Mouse (Mus musculus): ENCODE results near the gene Tlx2. TPM values are rescaled to one million over a fixed set of nuclear protein-coding genes. Genes with fewer than 3 reads are reported as not detected.

Gene Tlx2
- total RNA-seq (2021), result not detected

DNA sequence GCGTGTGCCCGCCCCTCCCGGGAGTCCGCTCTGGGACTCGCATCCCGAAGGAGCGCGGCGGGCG, at the start of gene Tlx2:
TSS of gene Tlx2 (minus strand) at position 47 of the 64 bp plus-strand sequence.
- DNase-seq (ENCODE audit: low spot score in 2 of 2), result no peak
- intact Hi-C loops (cut with DNase I), result loop anchor here (10.0 kb wide), 1 partner anchor 645 kb away; the partner anchor contains the start of gene Vax2

DNA sequence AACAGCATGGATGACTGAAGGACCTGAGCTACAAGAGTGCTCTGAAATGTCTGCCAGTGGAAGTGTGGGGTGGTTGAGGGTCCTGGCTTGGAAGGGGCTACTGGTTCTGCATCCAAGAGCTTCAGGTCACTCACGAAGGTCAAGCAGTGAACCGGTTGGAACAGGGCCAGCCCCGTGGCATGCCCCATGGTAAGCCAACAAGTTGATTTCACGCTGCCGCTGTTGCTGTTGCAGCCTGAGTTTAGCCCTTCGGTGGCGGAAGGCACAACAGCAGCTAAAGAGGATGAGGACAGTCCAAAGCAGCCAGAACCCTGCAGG, 49.6 kb upstream of the Tlx2 start:
- intact Hi-C loops (cut with DNase I), result loop anchor here (5.0 to 10.0 kb wide), 2 partner anchors 38 to 205 kb away; partner anchors contain the start of genes 1700003E16Rik, Mob1a, Mthfd2 and Wdr54

DNA sequence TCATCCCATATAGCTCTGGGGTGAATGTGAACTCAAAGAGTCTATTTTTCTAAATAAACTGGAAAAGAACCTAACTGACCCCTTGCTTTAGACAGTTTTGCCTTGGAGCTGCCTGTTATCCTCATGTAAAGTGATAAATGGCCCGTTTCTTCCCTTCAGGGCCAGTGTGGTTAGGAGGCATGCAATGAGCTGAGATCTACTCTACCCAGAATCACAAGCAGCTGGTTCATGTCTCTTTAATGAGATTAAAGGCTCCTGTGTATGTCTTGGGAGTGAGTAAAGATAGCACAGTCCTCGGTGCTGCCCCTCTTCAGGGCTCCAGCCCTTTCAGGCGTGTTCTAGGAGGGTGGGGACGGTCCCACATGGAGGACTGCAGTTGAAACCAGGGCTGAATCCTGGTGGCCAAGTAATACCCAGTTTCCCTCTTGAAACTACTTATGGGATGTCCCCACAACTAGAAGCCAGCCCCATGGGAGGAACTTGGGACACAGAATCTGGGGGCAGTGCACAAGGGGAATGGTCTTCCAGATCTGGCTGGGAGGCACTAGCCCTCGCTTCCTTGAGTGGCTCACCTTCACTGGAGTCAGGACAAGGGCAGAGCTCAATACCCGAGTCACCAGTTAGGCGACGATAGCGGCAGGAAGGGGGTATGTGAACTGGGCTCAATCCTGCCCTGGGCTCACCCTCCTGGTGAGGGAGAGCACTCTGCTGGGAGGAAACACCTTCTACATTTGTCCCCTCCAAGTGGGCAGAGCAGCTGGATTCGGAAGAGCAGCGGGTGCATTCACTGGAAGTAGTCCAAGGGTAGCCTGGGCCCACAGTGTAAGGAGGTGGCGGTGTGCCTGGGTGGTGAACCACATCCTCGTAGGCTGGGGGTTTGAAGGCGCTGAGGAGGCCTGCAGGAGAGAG, 49.0 kb upstream of the Tlx2 start:
- no peak for DNase-seq (ENCODE audit: low spot score in 2 of 2)
- intact Hi-C loops (cut with DNase I), result loop anchor here (10.0 kb wide), 1 partner anchor 206 kb away; the partner anchor contains the start of genes Mob1a and Mthfd2

More for the DNA sequence above, 49.6 kb upstream of the Tlx2 start:
- no peak for DNase-seq (ENCODE audit: low spot score in 2 of 2)

DNA sequence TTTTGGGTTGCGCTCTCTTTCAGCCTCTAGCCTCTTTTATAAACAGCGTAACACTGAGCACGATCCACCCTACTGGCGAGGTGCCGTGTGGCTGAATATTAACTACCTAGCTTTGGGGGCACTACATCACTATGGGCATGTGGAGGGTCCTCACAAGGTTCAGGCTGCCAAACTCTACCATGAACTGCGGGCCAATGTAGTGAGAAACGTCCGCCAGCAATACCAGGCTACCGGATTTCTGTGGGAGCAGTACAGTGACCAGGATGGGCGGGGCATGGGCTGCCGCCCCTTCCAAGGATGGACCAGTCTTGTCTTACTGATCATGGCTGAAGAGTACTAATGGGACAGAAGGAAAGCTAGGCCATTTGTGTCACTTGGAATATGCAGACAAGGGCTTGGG, 48.3 kb upstream of the Tlx2 start:
- intact Hi-C loops (cut with DNase I), result loop anchor here (10.0 kb wide), 1 partner anchor 206 kb away; the partner anchor contains the start of genes Mob1a and Mthfd2
- no peak for DNase-seq (ENCODE audit: low spot score in 2 of 2)

DNA sequence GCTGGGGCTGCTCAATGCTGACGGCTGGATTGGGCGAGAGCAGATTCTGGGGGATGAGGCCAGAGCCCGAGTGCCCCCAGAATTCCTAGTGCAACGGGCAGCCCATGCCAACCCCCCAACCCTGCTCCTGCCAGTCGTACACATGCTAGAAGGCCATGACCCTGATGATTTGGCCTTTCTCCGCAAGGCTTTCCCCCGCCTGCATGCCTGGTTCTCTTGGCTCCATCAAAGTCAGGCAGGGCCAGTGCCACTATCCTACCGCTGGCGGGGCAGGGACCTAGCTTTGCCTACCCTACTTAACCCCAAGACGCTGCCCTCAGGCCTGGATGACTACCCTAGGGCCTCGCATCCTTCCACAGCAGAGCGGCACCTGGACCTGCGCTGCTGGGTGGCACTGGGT, 47.5 kb upstream of the Tlx2 start:
- DNase-seq (ENCODE audit: low spot score in 2 of 2), result no peak
- intact Hi-C loops (cut with DNase I), result loop anchor here (10.0 kb wide), 1 partner anchor 207 kb away; the partner anchor contains the start of genes Mob1a and Mthfd2

DNA sequence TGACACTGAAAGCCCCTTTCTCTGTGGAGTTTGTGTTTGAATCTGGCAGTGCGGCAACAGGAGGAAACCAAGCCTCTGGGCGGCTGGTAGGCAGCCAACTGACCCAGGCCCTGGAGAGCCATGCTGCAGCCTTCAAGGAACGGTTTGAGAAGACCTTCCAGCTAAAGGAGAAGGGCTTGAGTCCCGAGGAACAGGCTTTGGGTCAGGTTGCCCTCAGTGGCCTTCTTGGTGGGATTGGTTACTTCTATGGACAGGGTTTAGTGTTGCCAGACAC, 47.0 kb upstream of the Tlx2 start:
- DNase-seq (ENCODE audit: low spot score in 2 of 2), result no peak
- intact Hi-C loops (cut with DNase I), result loop anchor here (10.0 kb wide), 1 partner anchor 208 kb away; the partner anchor contains the start of genes Mob1a and Mthfd2

DNA sequence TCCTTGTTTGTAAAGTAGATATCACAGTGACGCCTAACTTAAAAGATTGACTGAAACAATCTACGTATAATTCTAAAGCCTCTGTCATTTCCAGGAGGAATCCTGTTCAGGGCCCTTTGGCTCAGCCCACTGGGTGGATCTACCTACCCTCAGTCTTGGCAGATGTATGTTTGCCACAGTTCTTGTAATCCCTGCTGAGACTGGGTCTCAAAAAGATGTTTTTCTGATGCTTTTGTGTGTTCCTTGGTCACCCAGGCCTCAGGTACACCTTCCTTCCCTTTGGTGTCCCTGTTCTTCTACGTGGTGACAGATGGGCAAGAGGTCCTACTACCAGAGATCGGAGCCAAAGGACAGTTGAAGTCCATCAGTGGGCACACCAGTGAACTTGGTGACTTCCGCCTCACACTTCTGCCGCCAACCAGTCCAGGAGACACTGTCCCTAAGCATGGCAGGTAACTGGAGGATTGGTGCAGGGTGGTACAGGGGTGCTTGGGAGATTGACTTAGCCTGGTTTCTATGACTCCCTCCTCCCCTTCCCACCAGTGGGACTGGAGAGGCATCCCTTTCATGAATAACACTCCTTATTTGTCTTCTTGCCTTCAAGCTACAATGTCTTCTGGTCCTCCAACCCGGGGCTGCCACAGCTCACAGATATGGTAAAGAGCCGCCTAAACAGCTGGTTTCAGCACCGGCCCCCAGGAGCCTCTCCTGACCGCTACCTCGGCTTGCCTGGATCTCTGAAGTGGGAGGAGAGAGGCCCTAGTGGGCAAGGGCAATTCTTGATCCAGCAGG, 46.5 kb upstream of the Tlx2 start:
- no peak for DNase-seq (ENCODE audit: low spot score in 2 of 2)
- intact Hi-C loops (cut with DNase I), result loop anchor here (10.0 kb wide), 1 partner anchor 208 kb away; the partner anchor contains the start of genes Mob1a and Mthfd2

DNA sequence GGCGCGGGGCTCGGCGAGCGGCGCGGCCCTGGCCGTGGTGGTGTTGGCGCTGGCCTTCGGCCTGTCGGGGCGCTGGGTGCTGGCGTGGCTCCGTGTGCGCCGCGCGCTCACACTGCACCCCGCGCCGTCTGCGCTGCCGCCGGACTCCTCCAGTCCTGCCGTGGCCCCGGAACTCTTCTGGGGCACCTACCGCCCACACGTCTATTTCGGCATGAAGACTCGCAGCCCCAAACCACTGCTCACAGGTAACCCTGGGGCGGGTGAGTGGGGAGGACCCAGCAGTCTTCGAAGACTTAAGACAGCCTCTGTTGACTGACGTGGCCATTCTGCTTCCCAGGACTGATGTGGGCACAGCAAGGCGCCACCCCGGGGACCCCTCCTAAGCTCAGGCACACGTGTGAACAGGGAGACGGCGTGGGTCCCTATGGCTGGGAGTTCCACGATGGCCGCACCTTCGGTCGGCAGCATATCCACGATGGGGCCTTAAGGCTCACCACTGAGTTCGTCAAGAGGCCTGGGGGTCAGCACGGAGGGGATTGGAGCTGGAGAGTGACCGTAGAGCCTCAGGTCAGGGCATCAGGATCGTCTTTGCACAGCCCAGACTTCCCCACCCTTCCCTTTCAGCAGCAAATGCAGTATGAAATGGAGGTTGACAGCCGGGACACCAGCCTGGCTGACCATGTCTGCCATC, 45.7 kb upstream of the Tlx2 start:
- no peak for DNase-seq (ENCODE audit: low spot score in 2 of 2)
- intact Hi-C loops (cut with DNase I), result loop anchor here (10.0 kb wide), 1 partner anchor 209 kb away; the partner anchor contains the start of genes Mob1a and Mthfd2

DNA sequence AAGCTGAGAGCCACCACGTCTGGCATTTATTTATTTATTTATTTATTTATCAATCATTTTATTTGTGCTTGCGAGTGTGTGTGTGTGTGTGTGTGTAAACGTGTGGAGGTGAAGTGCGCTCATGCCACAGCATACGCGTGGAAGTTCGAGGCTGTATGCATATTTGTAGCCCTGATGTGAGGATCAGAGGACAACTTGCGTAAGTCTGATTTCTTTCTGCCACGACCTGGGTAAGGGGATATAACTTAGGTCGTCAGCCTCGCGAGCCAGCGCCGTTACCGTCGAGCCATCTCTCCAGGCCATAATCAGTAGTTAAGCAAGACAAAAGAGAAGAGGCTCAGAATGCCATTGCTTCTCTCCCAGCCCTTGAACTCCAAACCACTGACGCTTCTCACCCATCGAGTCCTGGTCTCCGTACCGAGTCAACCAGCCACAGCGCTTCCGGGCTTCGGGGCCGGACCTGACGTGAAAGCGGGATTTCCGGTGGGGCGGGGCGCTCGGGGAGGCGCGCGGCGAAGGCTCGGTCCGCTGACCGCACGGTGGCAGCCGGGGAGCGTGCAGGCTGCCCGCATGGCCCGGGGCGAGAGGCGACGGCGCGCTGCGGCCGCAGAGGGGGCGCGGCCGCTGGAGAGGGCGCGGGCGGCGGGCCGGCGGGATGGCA, 45.0 kb upstream of the Tlx2 start, which contains the start of gene Mogs:
TSS of gene Mogs (plus strand) at position 486 of the 661 bp plus-strand sequence.
- peak; percentile 92 to 94 for DNase-seq (ENCODE audit: low spot score in 2 of 2)
- intact Hi-C loops (cut with DNase I), result loop anchor here (10.0 kb wide), 1 partner anchor 210 kb away; the partner anchor contains the start of genes Mob1a and Mthfd2

DNA sequence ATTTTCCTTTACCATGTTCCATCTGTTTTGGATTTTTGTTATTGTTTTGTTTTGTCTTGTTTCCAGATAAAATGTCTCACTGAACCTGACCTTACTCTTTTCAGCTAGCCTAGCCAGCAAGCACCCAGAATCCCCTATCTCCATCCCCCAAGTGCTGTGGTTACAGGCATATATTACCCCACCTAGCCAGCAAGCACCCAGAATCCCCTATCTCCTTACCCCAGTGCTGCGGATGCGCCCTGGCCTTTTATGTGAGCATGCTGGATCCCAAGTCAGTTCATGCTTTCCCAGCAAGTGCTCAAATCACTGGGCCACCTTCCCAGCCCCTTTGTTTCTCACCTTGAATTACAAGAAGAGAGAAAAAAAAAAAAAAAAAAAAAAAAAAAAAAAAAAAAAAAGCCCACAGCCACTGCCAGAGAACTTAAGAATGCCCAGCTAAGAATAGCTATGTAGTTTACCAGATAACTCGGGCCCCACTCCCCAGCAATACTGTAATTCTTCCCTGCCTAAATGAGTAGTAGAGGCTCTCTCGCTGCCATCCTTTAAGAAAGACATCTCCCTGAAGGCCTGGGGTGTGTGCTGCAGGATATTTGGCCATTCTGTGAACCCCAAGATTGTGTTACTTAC, 41.5 kb upstream of the Tlx2 start:
- DNase-seq (ENCODE audit: low spot score in 2 of 2), result no peak
- intact Hi-C loops (cut with DNase I), result loop anchor here (10.0 kb wide), 1 partner anchor 213 kb away; the partner anchor contains the start of genes Mob1a and Mthfd2

DNA sequence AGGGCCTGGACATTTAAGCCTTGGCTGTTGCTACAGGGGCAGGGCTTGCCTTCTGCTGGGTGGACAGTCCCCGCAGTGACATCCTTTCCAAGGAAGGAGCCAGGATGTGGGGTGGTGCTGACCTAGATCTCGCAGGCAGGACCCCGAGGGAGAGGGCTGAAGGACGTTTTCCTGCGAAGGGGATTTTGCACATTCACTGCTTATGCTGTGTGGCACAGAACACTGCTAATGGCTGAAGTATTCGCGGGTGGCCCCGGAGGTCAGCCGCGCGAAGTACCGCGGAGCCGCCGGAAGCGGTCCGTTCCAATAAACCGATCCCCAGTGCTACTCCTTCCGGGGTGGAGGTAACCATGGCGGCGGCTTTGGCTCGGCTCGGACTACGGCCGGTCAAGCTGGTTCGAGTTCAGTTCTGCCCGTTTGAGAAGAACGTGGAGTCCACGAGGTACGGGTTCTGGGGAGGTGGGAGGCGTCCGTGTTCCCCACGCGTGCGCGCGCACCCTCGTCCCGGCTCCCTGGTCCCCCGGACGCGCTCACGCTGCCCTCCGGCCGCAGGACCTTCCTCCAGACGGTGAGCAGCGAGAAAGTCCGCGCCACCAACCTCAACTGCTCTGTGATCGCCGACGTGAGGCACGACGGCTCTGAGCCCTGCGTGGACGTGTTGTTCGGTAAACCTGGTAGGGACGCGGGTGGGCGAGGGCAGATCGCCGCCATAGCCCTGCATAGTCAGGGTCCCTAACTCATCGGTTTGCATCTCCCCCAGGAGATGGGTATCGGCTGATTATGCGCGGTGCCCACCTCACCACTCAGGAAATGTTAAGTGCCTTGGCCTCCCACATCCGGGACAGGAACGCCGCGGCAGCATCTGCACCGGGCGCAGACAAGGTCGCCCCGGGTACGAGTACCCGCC, 38.9 kb upstream of the Tlx2 start, which contains the start of gene Mrpl53:
TSS of gene Mrpl53 (plus strand) at position 279 of the 907 bp plus-strand sequence.
- intact Hi-C loops (cut with DNase I), result no loop called here

DNA sequence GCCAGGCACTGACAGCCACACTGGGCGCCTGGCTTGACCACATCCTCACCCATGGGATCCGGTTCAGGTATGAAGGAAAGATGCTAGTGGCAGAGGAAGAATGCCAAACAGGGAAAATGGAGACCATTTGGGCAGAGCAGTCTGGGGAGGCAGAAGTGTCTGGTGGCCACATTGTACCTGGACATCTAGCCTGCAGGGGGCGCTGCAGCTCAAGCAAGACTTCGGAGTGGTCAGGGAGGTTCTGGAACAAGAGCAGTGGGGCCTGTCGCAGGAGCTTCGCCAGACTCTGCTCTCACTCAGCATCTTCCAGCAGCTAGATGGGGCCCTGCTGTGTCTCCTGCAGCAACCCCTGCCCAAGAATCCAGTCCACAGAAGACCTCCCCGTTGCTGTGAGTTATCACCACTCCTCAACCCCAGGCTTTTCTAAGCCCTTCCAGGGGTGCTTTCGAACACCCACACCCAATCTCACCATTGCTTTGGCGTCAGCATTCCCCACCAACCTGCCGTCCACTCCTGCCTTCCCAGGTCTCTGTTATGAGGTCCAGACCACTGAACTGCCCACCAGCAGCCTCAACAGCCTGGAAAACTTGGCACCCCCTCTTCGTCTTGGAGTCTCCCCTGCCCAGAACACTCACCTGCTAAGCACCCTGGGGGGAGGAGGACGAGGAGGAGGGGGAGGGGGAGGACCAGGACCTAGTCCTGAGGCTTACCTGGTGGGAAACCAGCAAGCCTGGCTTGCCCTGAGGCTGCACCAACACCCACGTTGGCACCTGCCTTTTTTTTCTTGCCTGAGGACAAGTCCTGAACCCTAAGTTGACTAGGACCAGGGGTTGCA, 37.7 kb upstream of the Tlx2 start:
- DNase-seq (ENCODE audit: low spot score in 2 of 2), result no peak
- intact Hi-C loops (cut with DNase I), result no loop called here

More for the DNA sequence above, 38.9 kb upstream of the Tlx2 start, which contains the start of gene Mrpl53:
- peak; percentile 86 to 87 for DNase-seq (ENCODE audit: low spot score in 2 of 2)

DNA sequence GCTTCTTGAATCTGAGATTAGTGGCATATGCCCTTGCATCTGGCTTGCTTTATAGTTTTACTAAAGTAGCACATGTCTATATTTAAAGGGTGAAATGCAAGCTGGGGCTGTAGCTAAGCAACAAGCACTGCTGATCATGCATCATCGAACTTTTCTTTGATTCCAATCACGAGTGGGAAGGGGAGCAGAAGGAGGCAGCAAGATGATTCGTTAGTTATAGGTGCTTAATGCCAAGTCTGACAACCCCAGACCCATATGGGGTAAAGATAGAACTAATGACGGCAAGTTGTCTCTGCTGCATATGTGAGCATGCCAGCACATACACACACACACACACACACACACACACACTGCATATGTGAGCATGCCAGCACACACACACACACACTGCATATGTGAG, 34.1 kb upstream of the Tlx2 start:
- intact Hi-C loops (cut with DNase I), result no loop called here
- DNase-seq (ENCODE audit: low spot score in 2 of 2), result no peak

DNA sequence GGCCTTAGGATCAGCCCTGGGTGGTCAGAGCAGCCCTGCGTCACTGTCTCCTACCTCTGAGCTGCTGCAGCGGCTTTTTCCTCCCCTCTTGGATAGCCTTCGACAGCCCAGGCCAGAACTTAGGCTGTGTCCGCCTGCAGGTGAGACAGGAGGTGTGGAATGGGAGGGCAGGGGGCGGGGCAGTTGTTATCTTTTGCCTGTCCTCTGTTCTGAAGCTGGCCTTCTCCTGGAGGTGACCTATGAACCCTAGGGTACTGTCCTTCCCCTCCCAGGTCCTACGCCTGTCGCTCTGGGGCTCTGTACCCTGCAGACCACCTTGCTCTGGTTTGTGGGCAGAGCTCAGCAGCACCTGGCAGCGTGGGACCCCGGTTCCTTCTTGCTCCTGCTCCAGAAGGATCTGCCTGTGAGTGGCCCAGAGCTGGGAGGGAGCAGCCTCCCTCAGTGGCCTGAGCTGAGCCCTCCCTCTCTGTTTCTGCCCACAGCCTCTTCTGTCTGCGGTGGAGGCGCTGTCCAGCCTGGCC, 33.1 kb upstream of the Tlx2 start:
- intact Hi-C loops (cut with DNase I), result no loop called here
- no peak for DNase-seq (ENCODE audit: low spot score in 2 of 2)

DNA sequence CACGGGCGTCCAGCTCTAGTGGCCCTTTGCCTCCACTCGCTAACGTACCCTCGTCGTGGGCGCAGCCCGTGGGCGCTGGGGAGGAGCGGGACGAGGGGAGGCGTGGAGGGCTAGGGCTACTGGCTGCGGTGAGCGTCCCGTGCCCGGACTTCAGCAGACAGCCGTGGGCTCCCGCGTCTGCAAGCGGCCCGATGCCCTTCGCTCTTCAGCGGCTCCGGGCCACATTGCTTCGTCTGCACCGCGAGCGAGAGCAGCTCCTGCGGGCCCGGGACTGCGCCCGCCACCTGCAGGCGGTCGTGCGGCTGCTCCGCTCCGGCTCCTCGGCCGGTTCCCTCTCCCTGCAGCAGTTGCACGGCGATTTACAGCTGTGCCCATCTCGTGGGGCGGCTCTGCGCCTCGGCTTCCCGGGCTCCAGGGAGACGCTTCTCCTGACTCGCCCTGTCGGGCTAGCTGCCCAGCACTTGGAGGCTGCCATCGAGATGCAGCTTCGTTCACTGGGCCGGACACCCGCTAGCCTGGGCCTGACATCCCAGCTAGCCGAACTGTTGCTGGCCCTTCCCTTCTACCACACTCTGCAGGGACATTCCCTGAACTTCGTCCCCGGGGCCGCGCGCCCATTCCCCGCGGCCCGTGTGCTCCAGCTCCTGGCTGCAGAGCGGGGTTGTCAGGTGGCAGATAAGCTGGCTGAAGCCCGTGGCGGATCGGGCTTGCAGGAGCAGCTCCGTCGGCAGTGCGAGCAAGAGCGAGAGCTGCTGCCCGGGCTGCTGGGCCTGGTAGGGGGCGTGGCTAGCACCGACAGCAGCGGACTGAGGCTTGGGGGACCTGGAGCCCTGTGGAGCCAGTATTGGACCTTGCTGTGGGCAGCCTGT, 31.8 kb upstream of the Tlx2 start:
- peak in 1 of 2 experiments; percentile 67 for DNase-seq (ENCODE audit: low spot score in 2 of 2)
- intact Hi-C loops (cut with DNase I), result loop anchor here (1.0 to 2.0 kb wide), 3 partner anchors 23 to 106 kb away; partner anchors contain the start of genes Aup1 and Htra2

DNA sequence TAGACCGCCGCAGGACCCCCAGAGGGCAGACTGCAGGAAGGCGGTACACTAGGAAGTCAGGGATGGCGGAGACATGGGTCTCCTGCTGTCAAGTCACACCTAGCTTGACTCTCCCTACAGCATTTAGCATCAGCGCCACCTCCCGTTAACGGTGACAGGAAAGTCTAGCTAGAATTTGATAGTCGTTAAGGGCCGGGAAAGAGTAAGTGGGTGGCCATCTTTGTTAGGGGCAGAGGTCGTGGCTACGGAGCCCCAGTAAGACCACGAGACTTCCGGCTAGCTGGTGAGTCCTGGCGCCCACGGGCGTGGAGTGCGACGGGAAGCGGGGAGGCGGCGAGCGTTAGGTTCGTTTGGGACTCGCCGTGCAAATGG, 31.2 kb upstream of the Tlx2 start, which contains the start of the genes Ccdc142 and Gm42688:
TSS of gene Ccdc142 (plus strand) at position 286 of the 372 bp plus-strand sequence.
TSS of gene Gm42688 (plus strand) at position 302 of the 372 bp plus-strand sequence.
- DNase-seq (ENCODE audit: low spot score in 2 of 2), result peak; percentile 88
- intact Hi-C loops (cut with DNase I), result loop anchor here (1.0 to 2.0 kb wide), 3 partner anchors 23 to 105 kb away; partner anchors contain the start of genes Aup1 and Htra2

Measured in left cerebral cortex, postnatal 36 days (tissue).